Mouse (Mus musculus) midbrain, postnatal 0 days (tissue): ENCODE results near the gene Fcmr. TPM values are rescaled to one million over a fixed set of nuclear protein-coding genes. Genes with fewer than 3 reads are reported as not detected.

ENCODE experiments used
- ATAC-seq: fragments of 200-750 bp; cut with Nextera tagmentation; 2 replicates; pipeline ENCODE4 v1.8.0; 2017; ENCODE audit warnings: moderate number of reproducible peaks, mild to moderate bottlenecking, moderate TSS enrichment, moderate library complexity; ENCODE audit not compliant: low FRiP score
- DNase-seq: peaks from one replicate; pipeline ENCODE4 v3.0.0-alpha.2; 2015; ENCODE audit warnings: low spot score
- H3K27ac ChIP-seq: fragments of 300-500 bp; sonication (generic); 2 replicates; pipeline ENCODE4 v1.5.1; 2014; ENCODE audit warnings: low read depth, mild to moderate bottlenecking, low read length, mixed read lengths
- H3K27me3 ChIP-seq: fragments of 300-500 bp; sonication (generic); 2 replicates; pipeline ENCODE4 v1.6.1; 2014; ENCODE audit warnings: low read length, control low read depth, mixed read lengths; ENCODE audit not compliant: insufficient read depth
- H3K36me3 ChIP-seq: fragments of 300-500 bp; sonication (generic); 2 replicates; pipeline ENCODE4 v1.6.1; 2014; ENCODE audit warnings: low read length, control low read depth, mixed read lengths; ENCODE audit not compliant: insufficient read depth
- H3K4me1 ChIP-seq: fragments of 300-500 bp; sonication (generic); 2 replicates; pipeline ENCODE4 v1.6.1; 2014; ENCODE audit warnings: mild to moderate bottlenecking, control low read depth, antibody characterized with exemption, low read length, mixed read lengths; ENCODE audit not compliant: insufficient read depth
- H3K4me2 ChIP-seq: fragments of 300-500 bp; sonication (generic); 2 replicates; pipeline ENCODE4 v1.6.1; 2014; ENCODE audit warnings: low read depth, mild to moderate bottlenecking, low read length, mixed read lengths; ENCODE audit not compliant: poor library complexity, severe bottlenecking
- H3K4me3 ChIP-seq: fragments of 300-500 bp; sonication (generic); 2 replicates; pipeline ENCODE4 v1.5.1; 2014; ENCODE audit warnings: low read depth, mild to moderate bottlenecking, low read length, moderate library complexity
- H3K9ac ChIP-seq: fragments of 300-500 bp; sonication (generic); replicated peaks from 2 replicates; pipeline ENCODE4 v1.6.1; 2014; ENCODE audit warnings: mild to moderate bottlenecking, low read length, moderate library complexity, mixed read lengths; ENCODE audit not compliant: poor library complexity, severe bottlenecking
- H3K9me3 ChIP-seq: fragments of 300-500 bp; sonication (generic); 2 replicates; pipeline ENCODE4 v1.6.1; 2016; ENCODE audit warnings: low read length, control low read depth
- CTCF ChIP-seq: IDR thresholded peaks from 2 replicates; pipeline ENCODE4 v1.5.1; 2016; ENCODE audit warnings: antibody characterized with exemption, mild to moderate bottlenecking
- WGBS: fragments of 180-500 bp; shearing (Covaris S2); extraction: QIAGEN DNeasy Blood & Tissue Kit; methylation state at CpG from one replicate; pipeline ENCODE4 v1.1.7; 2014; 5-methylcytosine and 5-hydroxymethylcytosine counted together
- polyA plus RNA-seq: library from polyadenylated mRNA; unstranded; fragments of >200 nt; fragmentation: Nextera tagmentation; extraction: Ambion mirVana; gene quantifications from 2 replicates; pipeline ENCODE4 v1.2.1, GENCODE M21; 2015
- total RNA-seq: library from RNA; depleted of rRNA; stranded (reverse); fragments of >200 nt; gene quantifications from 2 replicates; pipeline ENCODE4 v1.2.3, GENCODE M21; 2014; rRNA removed

The Fcmr gene
- 0.16 TPM in 1 of 2 replicates, not detected in the other for total RNA-seq
- polyA plus RNA-seq: 1.7 and 2.3 TPM in 2 replicates

DNA sequence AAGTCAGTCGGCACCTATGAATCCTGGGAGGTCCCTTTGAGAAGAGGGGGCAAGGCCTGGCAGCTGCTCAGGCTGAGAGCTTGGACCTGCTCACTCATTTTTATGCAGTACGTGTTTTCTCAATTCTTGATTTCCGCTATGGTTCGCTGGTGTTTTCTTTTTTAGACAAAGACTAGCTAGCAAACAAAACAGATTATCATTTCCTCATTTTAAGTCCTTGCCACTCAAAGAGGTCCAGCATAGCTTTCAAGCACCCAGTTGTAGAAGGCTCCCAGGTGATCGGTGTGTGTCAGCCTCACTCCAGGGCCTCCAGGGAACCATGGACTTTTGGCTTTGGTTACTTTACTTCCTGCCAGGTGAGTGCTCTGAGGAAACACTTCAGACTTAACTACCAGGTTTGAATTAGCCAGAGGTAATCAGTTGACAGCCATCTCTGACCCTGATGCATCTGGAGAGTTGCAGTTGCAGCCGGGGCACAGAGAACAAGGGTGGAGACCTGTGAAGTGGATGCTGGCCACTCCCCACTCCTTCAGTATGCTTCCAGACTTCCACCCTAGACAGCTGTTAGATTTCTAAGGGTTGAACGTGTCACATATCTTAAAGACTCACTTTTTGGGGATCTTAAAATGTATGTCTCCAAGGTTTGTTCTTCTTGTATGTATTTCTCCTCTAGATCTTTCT, at the start of gene Fcmr:
TSS of gene Fcmr (plus strand) at position 129 of the 681 bp plus-strand sequence.
- no peak for ATAC-seq
- H3K27ac ChIP-seq: no peak within 1 kb of the TSS
- no peak for TF ChIP-seq CTCF
- no peaks in the 10 kb centered on the region for H3K36me3 ChIP-seq
- DNase-seq: no peak
- H3K27me3 ChIP-seq: no peaks in the 10 kb centered on the region
- H3K4me1 ChIP-seq: no peaks in the 10 kb centered on the region
- H3K9ac ChIP-seq: no peak within 1 kb of the TSS
- WGBS: 72% methylated on average over 7 of the region's 7 CpGs
- no peaks in the 10 kb centered on the region for H3K9me3 ChIP-seq
- H3K4me3 ChIP-seq: no peak within 1 kb of the TSS
- no peak within 1 kb of the TSS for H3K4me2 ChIP-seq

DNA sequence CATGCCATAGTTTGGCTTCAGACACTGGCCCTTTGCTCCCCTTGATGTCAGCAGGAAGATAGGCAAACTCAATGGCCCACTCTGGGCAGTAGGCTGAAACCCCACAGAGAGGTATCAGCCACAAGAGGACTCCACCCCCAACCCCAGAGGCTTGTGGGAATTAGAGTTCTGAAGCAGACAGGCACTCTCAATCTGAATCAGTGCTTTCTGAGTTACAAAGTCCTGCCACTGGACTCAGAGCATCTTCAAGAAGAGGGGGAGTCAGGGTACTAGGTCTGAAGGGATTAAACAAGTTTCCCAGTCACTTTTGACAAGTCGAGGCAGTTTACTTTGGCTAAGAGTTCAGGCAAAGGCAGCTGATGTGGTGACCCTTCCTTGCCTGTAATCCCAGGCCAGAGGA, 45.7 kb upstream of the Fcmr start:
- no peak overlapping the region for H3K27ac ChIP-seq
- no peak overlapping the region for H3K4me2 ChIP-seq
- TF ChIP-seq CTCF: no peak
- H3K4me3 ChIP-seq: no peak overlapping the region
- no peak overlapping the region for H3K9ac ChIP-seq
- WGBS: 58% methylated on average over 1 of the region's 1 CpGs
- DNase-seq: no peak
- no peaks in the 10 kb centered on the region for H3K9me3 ChIP-seq
- H3K27me3 ChIP-seq: no peaks in the 10 kb centered on the region
- H3K36me3 ChIP-seq: no peaks in the 10 kb centered on the region
- ATAC-seq: no peak
- H3K4me1 ChIP-seq: no peaks in the 10 kb centered on the region

DNA sequence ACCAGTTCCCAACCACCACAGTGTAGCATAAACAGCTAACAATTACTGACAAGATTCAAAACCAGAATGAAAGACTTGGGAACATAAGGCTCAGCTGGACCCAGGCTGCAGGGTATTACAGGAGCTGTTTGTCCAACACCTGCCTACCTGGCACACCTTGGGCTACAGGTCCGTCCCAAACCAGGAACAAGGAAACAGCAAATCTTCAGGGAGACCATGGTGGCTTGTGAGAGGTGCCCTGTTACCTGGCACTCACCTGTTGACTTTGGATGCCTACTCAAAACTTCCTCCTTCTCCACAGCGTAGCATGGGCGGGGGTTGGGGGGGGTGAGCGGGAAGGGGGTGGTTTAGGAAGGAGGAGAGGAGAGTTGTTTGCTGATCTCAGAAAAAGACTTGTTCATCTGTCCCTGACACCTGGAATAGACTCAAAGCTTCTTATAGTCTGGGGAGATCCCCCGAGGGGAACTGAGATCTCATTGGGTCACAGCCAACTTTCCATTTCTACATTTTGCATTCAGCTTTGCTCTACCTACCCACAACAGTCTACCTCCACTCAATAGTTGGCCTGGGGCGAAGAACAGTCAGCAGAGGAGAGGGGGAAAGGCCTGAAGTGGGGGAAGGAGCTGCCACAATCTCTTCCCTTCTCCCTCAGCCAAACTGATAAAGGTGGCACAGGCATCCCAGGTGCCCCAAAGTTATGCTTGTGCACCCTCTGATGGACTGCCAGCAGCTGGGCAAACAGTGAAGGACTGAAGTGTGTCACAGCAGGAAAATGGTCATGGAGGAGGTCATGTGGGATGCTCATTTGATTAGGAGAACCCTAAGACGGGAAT, 44.9 kb upstream of the Fcmr start:
- no peak for TF ChIP-seq CTCF
- no peak overlapping the region for H3K9ac ChIP-seq
- no peaks in the 10 kb centered on the region for H3K36me3 ChIP-seq
- H3K27me3 ChIP-seq: no peaks in the 10 kb centered on the region
- no peaks in the 10 kb centered on the region for H3K9me3 ChIP-seq
- no peak overlapping the region for H3K4me2 ChIP-seq
- WGBS: 86% methylated on average over 7 of the region's 7 CpGs
- H3K27ac ChIP-seq: no peak overlapping the region
- ATAC-seq: no peak
- no peaks in the 10 kb centered on the region for H3K4me1 ChIP-seq
- no peak overlapping the region for H3K4me3 ChIP-seq
- DNase-seq: no peak

DNA sequence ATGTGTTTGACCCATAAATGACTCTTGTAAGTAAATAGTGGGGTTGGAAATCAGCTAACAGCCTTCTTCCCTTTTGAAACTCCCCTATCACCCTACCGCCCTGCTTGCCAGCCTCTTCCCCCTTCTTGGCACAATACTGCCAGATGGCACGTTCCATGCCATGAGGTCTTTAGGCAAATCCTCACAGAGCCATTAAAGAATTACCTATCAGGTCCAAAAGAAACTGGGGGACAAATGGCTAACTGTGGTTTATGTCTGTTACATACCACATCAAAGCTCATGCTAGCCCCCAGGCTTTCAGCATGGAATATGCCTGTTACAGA, 44.4 kb upstream of the Fcmr start:
- no peaks in the 10 kb centered on the region for H3K36me3 ChIP-seq
- TF ChIP-seq CTCF: no peak
- H3K27me3 ChIP-seq: no peaks in the 10 kb centered on the region
- H3K27ac ChIP-seq: no peak overlapping the region
- no peak overlapping the region for H3K4me3 ChIP-seq
- H3K9me3 ChIP-seq: no peaks in the 10 kb centered on the region
- H3K4me2 ChIP-seq: no peak overlapping the region
- no peak for ATAC-seq
- no peak overlapping the region for H3K9ac ChIP-seq
- 75% methylated on average over 2 of the region's 2 CpGs for WGBS
- no peak for DNase-seq
- no peaks in the 10 kb centered on the region for H3K4me1 ChIP-seq

DNA sequence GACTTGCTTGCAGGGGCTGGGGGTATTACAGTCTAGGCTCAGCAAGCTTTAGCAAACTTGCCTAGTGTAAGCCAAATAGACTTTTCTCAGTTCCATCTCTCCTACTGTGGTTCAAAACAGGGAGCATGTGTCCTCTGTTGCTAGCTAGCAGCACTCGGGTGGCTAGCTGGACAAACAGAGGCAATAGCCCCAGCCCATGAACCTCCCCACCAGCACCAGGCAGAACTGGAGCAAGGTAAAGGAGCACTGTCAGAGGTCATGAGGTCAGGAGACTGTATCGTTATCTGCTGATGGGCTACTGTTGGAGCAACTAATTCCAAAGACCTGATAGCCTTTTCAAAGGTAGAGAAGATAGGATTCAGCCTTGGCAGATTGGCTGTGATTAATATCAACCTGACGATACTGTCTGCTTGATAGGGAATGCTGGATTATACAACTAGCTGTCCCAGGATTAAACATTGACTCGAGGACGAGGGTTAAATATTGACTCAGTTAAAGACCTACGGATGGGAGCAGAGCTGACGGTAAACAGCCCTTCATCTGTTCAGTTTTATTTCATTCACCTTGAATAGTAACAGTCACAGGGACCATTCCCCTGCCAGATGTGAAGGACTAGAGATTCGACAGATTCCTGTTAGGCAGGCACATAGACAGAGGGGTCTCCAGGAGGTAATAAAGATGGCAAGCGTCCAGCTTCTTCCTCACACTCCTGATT, 43.4 kb upstream of the Fcmr start:
- H3K9ac ChIP-seq: no peak overlapping the region
- H3K4me1 ChIP-seq: no peaks in the 10 kb centered on the region
- H3K9me3 ChIP-seq: no peaks in the 10 kb centered on the region
- H3K4me3 ChIP-seq: no peak overlapping the region
- no peak for DNase-seq
- H3K27ac ChIP-seq: no peak overlapping the region
- WGBS: 92% methylated on average over 9 of the region's 9 CpGs
- no peak for TF ChIP-seq CTCF
- no peaks in the 10 kb centered on the region for H3K27me3 ChIP-seq
- no peak overlapping the region for H3K4me2 ChIP-seq
- H3K36me3 ChIP-seq: no peaks in the 10 kb centered on the region
- no peak for ATAC-seq

DNA sequence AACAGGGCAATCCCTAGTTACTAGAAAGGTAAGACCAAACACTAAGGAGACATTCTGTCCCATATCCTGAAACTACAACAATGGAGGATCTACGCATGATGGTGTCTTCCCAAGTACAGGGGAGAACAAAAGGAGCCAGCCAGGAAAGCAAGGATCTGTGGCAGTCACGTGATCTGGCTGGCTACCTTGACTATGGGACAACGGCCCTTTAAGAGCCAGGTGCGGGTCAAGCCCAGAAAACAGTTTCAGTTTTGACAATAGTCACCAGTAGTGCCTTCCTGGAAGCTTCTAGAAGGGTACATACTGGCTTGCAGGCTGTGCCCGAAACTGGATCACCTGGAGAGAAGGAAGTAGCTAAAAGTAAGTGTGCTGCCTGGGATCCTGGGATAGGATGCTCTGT, 39.0 kb upstream of the Fcmr start, which contains the start of gene Pigr:
TSS of gene Pigr (plus strand) at position 237 of the 400 bp plus-strand sequence.
- 91% methylated on average over 5 of the region's 5 CpGs for WGBS
- TF ChIP-seq CTCF: no peak
- Histone ChIP-seq H3K27ac (no peak within 1 kb of the TSS), H3K4me2 (no peak within 1 kb of the TSS), H3K27me3 (no peaks in the 10 kb centered on the region), H3K36me3 (no peaks in the 10 kb centered on the region), H3K9me3 (no peaks in the 10 kb centered on the region), H3K9ac (no peak within 1 kb of the TSS), H3K4me3 (no peak within 1 kb of the TSS), H3K4me1 (no peaks in the 10 kb centered on the region)
- no peak for ATAC-seq
- no peak for DNase-seq
